Mouse (Mus musculus) regulatory T cell (primary cell): Measurements from ENCODE around the gene Ncmap.

ENCODE experiments used
- in situ Hi-C: fragments of 300-600 bp; cut with MboI, MseI; formaldehyde crosslinking; loops from one replicate; pipeline ENCODE4 v1.15.1; 2025; ENCODE audit warnings: high pct_unique_total_duplicates

Gene Ncmap

DNA sequence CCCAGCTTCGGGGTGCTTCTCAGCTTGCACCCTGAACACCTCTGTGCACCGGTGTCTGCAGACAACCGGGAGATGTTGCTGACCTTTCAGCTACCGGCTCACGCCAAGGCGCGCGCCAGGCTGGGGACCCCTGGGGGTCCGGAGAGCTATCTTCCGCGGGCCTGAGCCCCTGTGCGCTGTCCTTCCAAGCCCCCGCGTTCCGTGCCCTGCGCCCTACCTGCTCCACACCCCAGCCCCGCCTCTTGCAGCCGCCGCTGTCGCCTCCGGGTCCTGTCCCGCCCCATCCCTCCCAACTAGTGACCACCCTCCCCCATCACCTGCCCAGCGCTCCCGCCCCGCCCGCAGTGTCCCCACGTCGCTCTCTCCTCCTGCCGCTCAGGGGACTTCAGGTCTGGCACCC, at the start of gene Ncmap:
Gene Ncmap (minus strand): TSS at position 237 of the 400 bp plus-strand sequence.
- in situ Hi-C loops: loop anchor here (10.0 kb wide), 1 partner anchor 1727 kb away; no protein-coding TSS in a partner anchor

GRCm38 (mm10) chr4:135442473-135442872, 44.4 kb upstream of the Ncmap start:
- in situ Hi-C loops: no loop called here

DNA sequence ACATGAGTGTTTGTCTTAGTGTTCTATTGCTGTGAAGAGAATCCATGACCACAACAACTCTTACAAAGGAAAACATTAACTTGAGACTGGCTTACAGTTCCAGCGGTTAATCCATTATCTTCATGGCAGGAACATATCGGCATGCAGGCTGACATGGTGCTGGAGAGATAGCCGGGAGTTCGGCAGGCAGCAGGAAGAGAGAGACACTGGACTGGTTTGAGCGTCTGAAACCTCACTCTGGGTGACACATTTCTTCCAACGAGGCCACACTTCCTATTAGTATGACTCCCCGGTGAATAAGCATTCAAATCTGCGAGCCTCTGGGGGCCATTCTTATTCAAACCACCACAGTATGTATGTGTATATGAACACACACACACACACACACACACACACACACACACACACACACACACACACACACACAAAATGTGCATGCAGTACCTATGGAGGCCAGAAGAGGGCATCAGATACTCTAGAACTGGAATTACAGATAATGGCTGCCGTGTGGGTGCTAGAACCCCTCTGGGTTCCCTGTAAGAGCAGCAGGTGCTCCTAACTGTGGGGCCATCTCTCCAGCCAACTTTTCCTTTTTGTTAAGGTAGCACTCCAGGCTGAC, 42.0 kb upstream of the Ncmap start:
- in situ Hi-C loops: loop anchor here (10.0 kb wide), 1 partner anchor 1805 kb away; no protein-coding TSS in a partner anchor

- in situ Hi-C loops: loop anchor here (10.0 kb wide), 1 partner anchor 1804 kb away; no protein-coding TSS in a partner anchor
These were observed 41.2 kb upstream of the Ncmap start for GRCm38 (mm10) chr4:135439188-135439647.

GRCm38 (mm10) chr4:135437924-135438323, 39.9 kb upstream of the Ncmap start:
- in situ Hi-C loops: loop anchor here (10.0 kb wide), 1 partner anchor 1803 kb away; no protein-coding TSS in a partner anchor

DNA sequence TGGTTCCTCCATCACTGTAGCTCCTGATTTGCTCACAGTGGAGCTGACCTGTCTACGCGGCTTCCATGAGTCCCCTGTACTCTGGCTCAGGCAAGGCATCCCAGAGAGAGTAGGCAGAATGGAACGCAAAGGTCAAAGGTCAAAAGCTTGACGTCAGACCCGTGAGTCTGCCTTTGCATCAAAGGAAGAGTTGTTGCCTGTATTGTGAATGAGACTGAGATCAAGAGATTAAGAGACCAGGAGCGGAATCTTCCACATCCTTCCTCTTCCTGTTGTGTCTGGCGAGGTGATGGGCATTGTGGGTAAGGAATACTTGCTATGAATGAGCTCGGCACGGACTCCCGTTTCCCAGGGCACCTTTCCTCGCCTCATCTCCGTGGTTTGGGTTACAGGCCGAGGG, 38.3 kb upstream of the Ncmap start:
- in situ Hi-C loops: loop anchor here (10.0 kb wide), 1 partner anchor 1801 kb away; no protein-coding TSS in a partner anchor

- in situ Hi-C loops: loop anchor here (10.0 kb wide), 1 partner anchor 1800 kb away; no protein-coding TSS in a partner anchor
These were observed 36.4 kb upstream of the Ncmap start for GRCm38 (mm10) chr4:135434395-135434789.

DNA sequence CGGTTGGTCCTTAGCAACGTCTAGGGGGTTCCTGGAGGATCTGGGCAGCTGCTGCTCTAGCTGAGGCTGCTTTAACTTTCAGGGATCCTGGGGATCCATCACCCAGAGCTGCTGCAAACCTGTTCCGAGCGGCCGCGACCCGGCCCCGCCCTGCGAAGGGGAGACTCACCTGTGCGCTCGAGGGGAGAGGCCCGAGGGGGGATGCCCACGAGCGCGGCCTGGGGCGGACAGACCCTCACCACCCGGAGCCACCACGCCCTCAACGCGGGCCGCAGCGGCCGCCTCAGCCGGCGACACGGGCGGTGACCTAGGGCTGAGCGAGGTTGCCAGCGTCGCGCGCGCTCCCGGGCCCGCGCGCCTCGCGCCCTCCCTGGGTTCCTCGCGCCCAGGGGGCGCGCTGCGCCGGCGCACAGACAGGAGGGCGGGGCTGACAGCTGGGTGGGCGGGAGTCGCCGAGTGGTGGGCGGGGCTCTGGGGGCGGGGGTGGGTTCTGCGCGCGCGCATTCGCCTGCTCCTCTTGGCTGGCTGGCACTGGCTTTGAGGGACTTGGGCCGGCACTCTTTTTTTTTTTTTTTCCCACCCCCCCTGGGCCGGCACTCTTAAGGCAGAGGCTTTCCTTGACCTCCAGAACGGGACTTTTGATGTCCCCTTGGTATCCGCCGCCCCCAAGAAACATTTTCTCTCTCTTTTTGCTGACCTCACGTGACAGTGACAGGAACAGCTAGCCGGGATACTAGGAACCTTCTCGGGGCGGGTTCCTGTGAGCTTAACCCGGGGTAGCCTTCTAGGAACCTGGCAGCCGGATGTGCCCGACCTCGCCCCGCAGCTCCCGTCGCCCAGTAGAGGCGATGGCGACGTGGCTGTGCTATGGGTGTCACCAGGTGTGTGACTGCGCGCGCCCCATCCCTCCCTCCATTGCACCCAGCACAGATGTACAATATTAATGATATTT, 35.7 kb upstream of the Ncmap start, which contains the start of gene Rcan3:
Gene Rcan3 (minus strand): TSS at position 411 of the 952 bp plus-strand sequence.
- in situ Hi-C loops: loop anchor here (10.0 kb wide), 1 partner anchor 1799 kb away; no protein-coding TSS in a partner anchor

DNA sequence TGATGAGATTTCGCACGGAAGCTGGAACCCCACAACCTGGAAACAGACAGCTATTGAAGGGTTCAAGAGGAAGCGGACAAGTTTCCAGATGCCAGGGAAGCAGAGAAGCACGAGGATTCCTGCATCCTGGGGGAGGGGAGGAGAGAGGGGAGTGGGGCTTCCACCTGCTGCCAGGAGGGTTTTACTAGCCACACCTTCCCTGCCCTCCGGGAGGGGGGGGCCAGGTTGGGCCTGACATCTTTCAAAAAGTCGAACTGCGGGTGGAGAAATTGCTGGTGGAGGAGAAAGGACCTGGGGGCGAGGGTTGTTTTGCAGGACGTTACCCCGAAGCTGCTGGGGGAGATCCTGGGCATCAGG, 35.0 kb upstream of the Ncmap start:
- in situ Hi-C loops: loop anchor here (10.0 kb wide), 1 partner anchor 1798 kb away; no protein-coding TSS in a partner anchor

GRCm38 (mm10) chr4:135429990-135430760, 32.1 kb upstream of the Ncmap start:
- in situ Hi-C loops: loop anchor here (10.0 kb wide), 1 partner anchor 1795 kb away; no protein-coding TSS in a partner anchor

GRCm38 (mm10) chr4:135429383-135429782, 31.4 kb upstream of the Ncmap start:
- in situ Hi-C loops: no loop called here

GRCm38 (mm10) chr4:135426587-135426986, 28.6 kb upstream of the Ncmap start:
- in situ Hi-C loops: no loop called here

- in situ Hi-C loops: no loop called here
These were observed 27.6 kb upstream of the Ncmap start for GRCm38 (mm10) chr4:135425625-135426024.

DNA sequence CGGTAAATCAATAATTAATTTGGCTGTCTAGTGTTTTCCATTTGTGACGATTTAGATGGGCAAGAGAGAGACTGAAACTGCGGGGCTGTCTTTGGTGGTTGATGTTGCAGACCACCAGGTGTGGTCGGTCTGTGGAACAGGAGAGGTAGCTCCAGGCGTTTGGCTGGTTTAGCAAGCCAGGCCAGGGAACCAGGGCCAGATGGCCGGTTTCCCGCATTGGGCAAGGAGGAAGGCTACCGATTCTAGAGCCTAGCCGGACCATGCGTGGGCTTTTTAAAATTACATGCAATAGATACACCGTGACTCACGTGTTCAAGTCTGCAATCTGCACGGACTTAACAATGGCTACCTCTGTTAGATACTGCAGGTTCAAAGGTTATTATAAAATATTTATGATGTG, 22.9 kb upstream of the Ncmap start:
- in situ Hi-C loops: no loop called here

DNA sequence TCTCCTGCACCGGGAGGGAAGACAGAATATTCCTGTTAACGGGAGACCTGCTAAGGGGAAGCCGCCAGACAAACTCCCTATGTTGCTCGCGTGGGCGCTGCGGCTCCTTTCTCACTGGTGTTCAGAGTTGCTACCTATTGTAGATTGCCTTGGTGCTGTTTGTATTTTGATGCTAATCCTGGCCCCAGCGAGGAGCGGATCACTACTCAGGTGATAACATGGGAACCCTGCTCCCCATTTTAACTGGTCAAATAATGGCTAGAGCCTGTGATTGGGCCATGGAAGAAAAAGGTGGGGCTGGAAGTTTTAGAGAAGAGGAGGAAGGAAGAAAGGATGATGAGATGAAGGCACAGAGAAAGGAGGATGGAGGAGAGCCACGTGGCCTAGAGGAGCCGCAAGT, 22.4 kb upstream of the Ncmap start:
- in situ Hi-C loops: no loop called here

DNA sequence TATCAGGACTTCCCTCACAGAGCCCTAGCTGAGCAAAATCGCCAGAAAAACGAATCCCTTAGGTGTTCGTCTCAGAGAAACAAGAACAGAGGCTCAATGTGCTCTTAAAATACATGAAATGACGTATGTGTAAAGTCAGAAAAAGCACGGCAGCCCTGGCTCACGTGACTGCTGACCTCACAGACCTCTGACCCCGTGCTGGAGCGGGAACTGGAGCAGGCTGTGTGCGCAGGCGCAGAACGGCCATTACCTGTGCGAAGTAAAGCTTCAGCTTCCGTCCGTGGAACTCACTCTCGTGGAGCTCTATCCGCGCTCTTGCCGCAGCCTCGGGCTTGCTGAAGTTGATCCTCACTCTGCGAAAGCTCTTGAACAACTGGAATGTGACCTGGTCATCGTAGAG, 22.0 kb upstream of the Ncmap start:
- in situ Hi-C loops: loop anchor here (10.0 kb wide), 2 partner anchors 65 to 435 kb away; partner anchors contain the start of genes Srrm1 and Srsf10

- in situ Hi-C loops: loop anchor here (10.0 kb wide), 2 partner anchors 62 to 438 kb away; partner anchors contain the start of genes Srrm1 and Srsf10
These were observed 18.3 kb upstream of the Ncmap start for GRCm38 (mm10) chr4:135416367-135416766.

DNA sequence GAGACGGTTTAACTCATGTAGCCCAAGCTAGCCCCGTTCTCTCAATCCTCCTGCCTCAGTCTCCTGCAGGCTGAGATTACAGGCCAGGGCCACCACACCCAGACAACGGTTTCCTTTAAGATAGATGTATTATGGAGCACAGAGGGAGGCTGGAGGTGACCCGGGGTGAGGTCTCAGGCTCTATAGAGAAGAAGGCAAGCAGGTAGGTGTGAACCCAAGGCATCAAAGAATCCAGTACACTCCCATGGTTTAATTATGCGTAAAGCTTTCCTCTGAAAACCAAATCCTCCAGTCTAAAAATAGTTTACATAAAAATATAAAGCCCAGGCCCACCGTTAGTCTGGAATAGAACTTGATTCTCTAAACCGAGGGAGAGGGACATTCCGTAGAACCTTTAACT, 15.5 kb upstream of the Ncmap start:
- in situ Hi-C loops: loop anchor here (5.0 to 10.0 kb wide), 3 partner anchors 36 to 441 kb away; partner anchors contain the start of genes Srrm1 and Srsf10

DNA sequence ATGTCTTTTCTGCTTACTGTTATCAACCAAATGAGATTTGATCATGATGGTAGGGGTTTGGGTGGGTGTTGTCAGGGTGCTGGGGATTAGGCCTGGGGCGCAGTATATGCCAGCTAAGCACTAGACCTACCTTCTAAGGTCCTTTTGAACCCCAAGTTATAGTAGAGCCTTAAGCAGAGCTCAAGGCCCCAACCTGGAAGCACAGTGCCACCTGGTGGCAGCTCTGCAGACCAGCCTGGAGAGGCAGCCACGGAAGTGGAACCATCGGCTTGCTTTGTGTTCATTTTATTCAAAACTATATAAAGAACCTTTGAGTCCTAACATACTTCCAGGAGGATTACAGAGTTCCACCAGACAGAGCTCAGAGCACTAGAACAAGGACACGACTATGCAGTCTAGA, 13.6 kb upstream of the Ncmap start:
- in situ Hi-C loops: loop anchor here (5.0 to 10.0 kb wide), 3 partner anchors 34 to 443 kb away; partner anchors contain the start of genes Srrm1 and Srsf10

DNA sequence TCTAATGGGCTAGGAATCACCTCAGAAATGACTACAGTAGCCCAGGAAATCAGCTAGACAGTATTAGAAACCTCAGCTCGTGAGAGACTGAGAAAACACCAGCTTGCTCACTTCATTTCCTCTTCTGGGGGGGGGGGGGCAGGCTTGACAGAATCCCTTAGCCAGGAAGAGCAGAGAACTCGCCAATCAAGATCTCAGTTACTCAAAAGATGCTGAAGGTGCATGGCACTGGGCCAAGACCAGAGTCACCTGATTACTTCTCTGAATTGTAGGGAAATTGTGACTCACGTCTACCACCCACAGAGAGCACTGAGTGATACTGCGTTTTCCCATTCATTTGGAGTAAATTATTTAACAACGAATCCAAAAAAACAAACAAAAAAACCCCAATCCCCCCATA, 8.2 kb upstream of the Ncmap start:
- in situ Hi-C loops: no loop called here

- in situ Hi-C loops: no loop called here
These were observed 6.9 kb upstream of the Ncmap start for GRCm38 (mm10) chr4:135404916-135405315.
